ENCODE assay signal across 10 mouse cellular contexts in genomic region chr2:170912589-170913223, GRCm38 (mm10).
DNase-seq lines count a peak whose midpoint lies in the region; ATAC-seq and TF ChIP-seq lines count a peak whose summit lies in the region.
"Had no signal": no experiment of that assay in that cellular context is flagged by ENCODE, and none has a peak within 500 bp of the region (broad histone marks: within the 10 kb centered on the region; RNA-seq: fewer than 3 reads in every experiment).

No protein-coding gene starts in this region.

- 35% methylated on average over 13 of the region's 13 CpGs for WGBS in heart, adult 2 months
- WGBS in heart, embryonic 12.5 days: 44% methylated on average over 13 of the region's 13 CpGs
- WGBS in hindbrain, embryonic 13.5 days: 51% methylated on average over 13 of the region's 13 CpGs

- H3K9me3 ChIP-seq in heart, embryonic 12.5 days (replicated peaks): no peaks in the 10 kb centered on the region
- no peaks in the 10 kb centered on the region for H3K9me3 ChIP-seq in hindbrain, embryonic 13.5 days
- H3K9me3 ChIP-seq: heart, embryonic 15.5 days; neural tube, embryonic 13.5 days had no signal

- no peak for TF ChIP-seq EP300 in heart, adult 2 months (IDR thresholded peaks at IDR 0.05; ENCODE audit: insufficient read depth, low read depth, low read length)

- no peak overlapping the region for H3K4me2 ChIP-seq in heart, embryonic 12.5 days
- no peak overlapping the region for H3K4me2 ChIP-seq in hindbrain, embryonic 13.5 days
- H3K4me2 ChIP-seq: heart, embryonic 15.5 days; neural tube, embryonic 13.5 days had no signal

- no peak overlapping the region for H3K9ac ChIP-seq in heart, adult 2 months (ENCODE audit: low read depth, low read length)
- no peak overlapping the region for H3K9ac ChIP-seq in heart, embryonic 12.5 days
- H3K9ac ChIP-seq in hindbrain, embryonic 13.5 days: no peak overlapping the region
- H3K9ac ChIP-seq: heart, embryonic 15.5 days; neural tube, embryonic 13.5 days had no signal

- TF ChIP-seq CTCF in heart, adult 2 months (IDR thresholded peaks at IDR 0.05): peak; percentile 78

- no peak overlapping the region for H3K4me3 ChIP-seq in heart, adult 2 months
- no peak overlapping the region for H3K4me3 ChIP-seq in heart, embryonic 12.5 days
- no peak overlapping the region for H3K4me3 ChIP-seq in hindbrain, embryonic 13.5 days
- H3K4me3 ChIP-seq: heart, embryonic 15.5 days; neural tube, embryonic 13.5 days had no signal

- H3K4me1 ChIP-seq in heart, adult 2 months (ENCODE audit: control insufficient read depth, insufficient read depth, low read length): no peaks in the 10 kb centered on the region
- H3K4me1 ChIP-seq in heart, embryonic 12.5 days (replicated peaks): no peaks in the 10 kb centered on the region
- H3K4me1 ChIP-seq in hindbrain, embryonic 13.5 days (replicated peaks): peaks cover 12% of the 10 kb centered on the region

- no peaks in the 10 kb centered on the region for H3K36me3 ChIP-seq in heart, adult 2 months (ENCODE audit: control insufficient read depth, insufficient read depth, low read length)
- no peaks in the 10 kb centered on the region for H3K36me3 ChIP-seq in heart, embryonic 12.5 days
- no peaks in the 10 kb centered on the region for H3K36me3 ChIP-seq in hindbrain, embryonic 13.5 days
- H3K36me3 ChIP-seq: heart, embryonic 15.5 days; neural tube, embryonic 13.5 days had no signal

- no peak overlapping the region for H3K27ac ChIP-seq in heart, adult 2 months
- H3K27ac ChIP-seq in heart, embryonic 12.5 days (ENCODE audit: poor library complexity, severe bottlenecking): no peak overlapping the region
- H3K27ac ChIP-seq in hindbrain, embryonic 13.5 days: 0 out of 2 replicates have a peak overlapping the region, but pooled peaks have one; percentile 20
- H3K27ac ChIP-seq: heart, embryonic 15.5 days; neural tube, embryonic 13.5 days had no signal

- TF ChIP-seq POLR2A in heart, adult 2 months (IDR thresholded peaks at IDR 0.05; ENCODE audit: insufficient read depth, low read depth, low read length): no peak

- H3K27me3 ChIP-seq in heart, adult 2 months (ENCODE audit: control insufficient read depth, insufficient read depth, low read length): no peaks in the 10 kb centered on the region
- H3K27me3 ChIP-seq in heart, embryonic 12.5 days (replicated peaks): peaks cover 18% of the 10 kb centered on the region; the same call in 1 of the 2 replicates
- H3K27me3 ChIP-seq in hindbrain, embryonic 13.5 days: no peaks in the 10 kb centered on the region
- H3K27me3 ChIP-seq: neural tube, embryonic 13.5 days had no signal

- intact Hi-C loops in heart, adult 2 months (cut with DNase I): loop anchor here (2.0 kb wide), 1 partner anchor 1304 kb away; no protein-coding TSS in a partner anchor
- intact Hi-C loops in left cerebral cortex, postnatal 25 days (cut with DNase I): loop anchor here (2.0 to 10.0 kb wide), 2 partner anchors 1132 to 1304 kb away; partner anchors contain the start of gene Cbln4

- H3K79me2 ChIP-seq in heart, adult 2 months (replicated peaks; ENCODE audit: control insufficient read depth, insufficient read depth, low read length): no peaks in the 10 kb centered on the region

- DNase-seq in heart, adult 2 months: no peak
- DNase-seq in MN1 (ENCODE audit: low spot score): peak; percentile 51
- DNase-seq in cerebellum, postnatal 14 days: peak; percentile 73 to 79
- peak; percentile 49 to 51 for DNase-seq in left cerebral cortex, postnatal 25 days (ENCODE audit: low spot score in 2 of 2)
- DNase-seq in neural tube, embryonic 10.5 days (ENCODE audit: extremely low spot score, low spot score): peak; percentile 54

- no peak for ATAC-seq in heart, embryonic 12.5 days (ENCODE audit: insufficient number of reproducible peaks, low FRiP score)
- ATAC-seq in hindbrain, embryonic 13.5 days (ENCODE audit: low FRiP score): no peak
- no peak for ATAC-seq in monocyte, adult 5-6 weeks (replicated peaks; ENCODE audit: insufficient number of reproducible peaks, low FRiP score, low TSS enrichment, poor library complexity, severe bottlenecking)

Comparison
In these comparisons a context has a peak if more than half of its experiments do, and no peak if none do; other contexts are left out.
1. DNase-seq: peak in MN1 (single experiment), cerebellum, postnatal 14 days (2 of 2), left cerebral cortex, postnatal 25 days (2 of 2) and neural tube, embryonic 10.5 days (single experiment); none in heart, adult 2 months (0 of 2).